Mouse (Mus musculus): ENCODE measurements around the gene Akap1.
"Not testable (repeated sequence)": the region's sequence is repeated elsewhere in the genome, so short reads cannot be mapped to it uniquely, and the experiment has no call there.

The Akap1 gene

GRCm38 (mm10) chr11:88864458-88865197, at the start of gene Akap1:
TSS of gene Akap1 (minus strand) at chr11:88864586.
- DNase-seq (ENCODE audit: low read depth, low spot score), result peak; percentile 99

- no peak for DNase-seq (ENCODE audit: low read depth, low spot score)
Measured at GRCm38 (mm10) chr11:88909388-88910036, 45.1 kb upstream of the Akap1 start.

GRCm38 (mm10) chr11:88908557-88909211, 44.3 kb upstream of the Akap1 start:
- peak; percentile 39 for DNase-seq (ENCODE audit: low read depth, low spot score)

GRCm38 (mm10) chr11:88907886-88908285, 43.5 kb upstream of the Akap1 start:
- DNase-seq (ENCODE audit: low read depth, low spot score), result no peak

GRCm38 (mm10) chr11:88905621-88906020, 41.2 kb upstream of the Akap1 start:
- peak; percentile 53 for DNase-seq (ENCODE audit: low read depth, low spot score)

- no peak for DNase-seq (ENCODE audit: low read depth, low spot score)
Measured at GRCm38 (mm10) chr11:88904080-88904479, 39.7 kb upstream of the Akap1 start.

GRCm38 (mm10) chr11:88902762-88903161, 38.4 kb upstream of the Akap1 start:
- no peak for DNase-seq (ENCODE audit: low read depth, low spot score)

- DNase-seq (ENCODE audit: low read depth, low spot score), result no peak
Measured at GRCm38 (mm10) chr11:88901341-88901802, 37.0 kb upstream of the Akap1 start.

GRCm38 (mm10) chr11:88899561-88899960, 35.2 kb upstream of the Akap1 start:
- no peak for DNase-seq (ENCODE audit: low read depth, low spot score)

- DNase-seq (ENCODE audit: low read depth, low spot score), result no peak
Measured at GRCm38 (mm10) chr11:88898380-88898763, 34.0 kb upstream of the Akap1 start.

- no peak for DNase-seq (ENCODE audit: low read depth, low spot score)
Measured at GRCm38 (mm10) chr11:88897624-88898379, 33.4 kb upstream of the Akap1 start.

- DNase-seq (ENCODE audit: low read depth, low spot score), result not testable (repeated sequence)
Measured at GRCm38 (mm10) chr11:88895800-88896232, 31.4 kb upstream of the Akap1 start.

GRCm38 (mm10) chr11:88895235-88895634, 30.8 kb upstream of the Akap1 start:
- DNase-seq (ENCODE audit: low read depth, low spot score), result not testable (repeated sequence)

- DNase-seq (ENCODE audit: low read depth, low spot score), result not testable (repeated sequence)
Measured at GRCm38 (mm10) chr11:88894279-88894678, 29.9 kb upstream of the Akap1 start.

- DNase-seq (ENCODE audit: low read depth, low spot score), result not testable (repeated sequence)
Measured at GRCm38 (mm10) chr11:88893501-88893900, 29.1 kb upstream of the Akap1 start.

GRCm38 (mm10) chr11:88892789-88893188, 28.4 kb upstream of the Akap1 start:
- DNase-seq (ENCODE audit: low read depth, low spot score), result not testable (repeated sequence)

GRCm38 (mm10) chr11:88891921-88892561, 27.7 kb upstream of the Akap1 start:
- DNase-seq (ENCODE audit: low read depth, low spot score), result not testable (repeated sequence)

- DNase-seq (ENCODE audit: low read depth, low spot score), result not testable (repeated sequence)
Measured at GRCm38 (mm10) chr11:88891446-88891845, 27.1 kb upstream of the Akap1 start.

GRCm38 (mm10) chr11:88890904-88891303, 26.5 kb upstream of the Akap1 start:
- not testable (repeated sequence) for DNase-seq (ENCODE audit: low read depth, low spot score)

GRCm38 (mm10) chr11:88888996-88889395, 24.6 kb upstream of the Akap1 start:
- DNase-seq (ENCODE audit: low read depth, low spot score), result no peak
